Mouse (Mus musculus) stomach, embryonic 14.5 days (tissue): ENCODE data around the gene Rps6ka5. TPM values are rescaled to one million over a fixed set of nuclear protein-coding genes. Genes with fewer than 3 reads are reported as not detected.

Experiments used
- ATAC-seq: fragments of 200-750 bp; cut with Nextera tagmentation; 2 replicates; pipeline ENCODE4 v1.8.0; 2017; ENCODE audit warnings: low read depth, moderate TSS enrichment; ENCODE audit not compliant: insufficient number of reproducible peaks, insufficient read depth, low FRiP score
- H3K27ac ChIP-seq: fragments of 300-500 bp; sonication (generic); 2 replicates; pipeline ENCODE4 v1.5.1; 2014; ENCODE audit warnings: mild to moderate bottlenecking, low read length, moderate library complexity, mixed read lengths
- H3K27me3 ChIP-seq: fragments of 300-500 bp; sonication (generic); 2 replicates; pipeline ENCODE4 v1.6.1; 2014; ENCODE audit warnings: low read length, control low read depth, mixed read lengths; ENCODE audit not compliant: control insufficient read depth, insufficient read depth
- H3K36me3 ChIP-seq: fragments of 300-500 bp; sonication (generic); 2 replicates; pipeline ENCODE4 v1.6.1; 2014; ENCODE audit warnings: mild to moderate bottlenecking, control low read depth, low read length, moderate library complexity, mixed read lengths; ENCODE audit not compliant: control insufficient read depth, insufficient read depth
- H3K4me1 ChIP-seq: fragments of 300-500 bp; sonication (generic); 2 replicates; pipeline ENCODE4 v1.6.1; 2014; ENCODE audit warnings: low read length, control low read depth, mixed read lengths; ENCODE audit not compliant: control insufficient read depth, insufficient read depth
- H3K4me2 ChIP-seq: fragments of 300-500 bp; sonication (generic); replicated peaks from 2 replicates; pipeline ENCODE4 v1.6.1; 2014; ENCODE audit warnings: low read depth, low read length, control low read depth
- H3K4me3 ChIP-seq: fragments of 300-500 bp; sonication (generic); 2 replicates; pipeline ENCODE4 v1.5.1; 2014; ENCODE audit warnings: low read depth, low read length, control low read depth
- H3K9ac ChIP-seq: fragments of 300-500 bp; sonication (generic); replicated peaks from 2 replicates; pipeline ENCODE4 v1.6.1; 2014; ENCODE audit warnings: low read depth, mild to moderate bottlenecking, control low read depth, low read length, moderate library complexity, mixed read lengths
- H3K9me3 ChIP-seq: fragments of 300-500 bp; sonication (generic); 2 replicates; pipeline ENCODE4 v1.6.1; 2016; ENCODE audit warnings: low read depth, low read length, control low read depth; ENCODE audit not compliant: control insufficient read depth
- whole genome bisulfite sequencing: fragments of 180-500 bp; shearing (Covaris S2); extraction: QIAGEN DNeasy Blood & Tissue Kit; methylation state at CpG from one replicate; pipeline ENCODE4 v1.1.7; 2014; 5-methylcytosine and 5-hydroxymethylcytosine counted together
- polyA plus RNA-seq: library from polyadenylated mRNA; unstranded; fragments of >200 nt; fragmentation: Nextera tagmentation; extraction: Ambion mirVana; gene quantifications from 2 replicates; pipeline ENCODE4 v1.2.1, GENCODE M21; 2014

The Rps6ka5 gene
- polyA plus RNA-seq, 1 experiment from 2014 or later: 5.4 TPM

- ATAC-seq: no peak
These were observed 66.7 kb downstream of the Rps6ka5 start for GRCm38 (mm10) chr12:100660076-100660475.

GRCm38 (mm10) chr12:100655972-100656371 is 70.8 kb downstream of the Rps6ka5 start:
- Histone ChIP-seq H3K27ac (no peak overlapping the region), H3K4me1 (no peaks in the 10 kb centered on the region), H3K4me2 (no peak overlapping the region), H3K36me3 (no peaks in the 10 kb centered on the region), H3K9ac (no peak overlapping the region), H3K27me3 (no peaks in the 10 kb centered on the region), H3K4me3 (no peak overlapping the region), H3K9me3 (no peaks in the 10 kb centered on the region)
- WGBS: 80% methylated on average over 4 of the region's 4 CpGs
- no peak for ATAC-seq

More at GRCm38 (mm10) chr12:100660076-100660475, 66.7 kb downstream of the Rps6ka5 start:
- no peak overlapping the region for H3K27ac ChIP-seq
- H3K4me1 ChIP-seq: no peaks in the 10 kb centered on the region
- no peak overlapping the region for H3K4me2 ChIP-seq
- no peaks in the 10 kb centered on the region for H3K9me3 ChIP-seq
- 90% methylated on average over 2 of the region's 2 CpGs for WGBS
- H3K4me3 ChIP-seq: no peak overlapping the region
- no peak overlapping the region for H3K9ac ChIP-seq
- no peaks in the 10 kb centered on the region for H3K27me3 ChIP-seq
- H3K36me3 ChIP-seq: no peaks in the 10 kb centered on the region

GRCm38 (mm10) chr12:100641936-100642335 is 84.8 kb downstream of the Rps6ka5 start:
- no peaks in the 10 kb centered on the region for H3K36me3 ChIP-seq
- H3K4me1 ChIP-seq: no peaks in the 10 kb centered on the region
- 79% methylated on average over 1 of the region's 1 CpGs for WGBS
- no peaks in the 10 kb centered on the region for H3K9me3 ChIP-seq
- no peak overlapping the region for H3K9ac ChIP-seq
- H3K4me2 ChIP-seq: no peak overlapping the region
- no peak for ATAC-seq
- H3K27me3 ChIP-seq: no peaks in the 10 kb centered on the region
- H3K27ac ChIP-seq: no peak overlapping the region
- H3K4me3 ChIP-seq: no peak overlapping the region

- H3K4me3 ChIP-seq: no peak overlapping the region
- H3K27ac ChIP-seq: no peak overlapping the region
- no peak for ATAC-seq
- H3K4me2 ChIP-seq: no peak overlapping the region
- H3K27me3 ChIP-seq: no peaks in the 10 kb centered on the region
- no peaks in the 10 kb centered on the region for H3K9me3 ChIP-seq
- H3K4me1 ChIP-seq: no peaks in the 10 kb centered on the region
- WGBS: 56% methylated on average over 3 of the region's 3 CpGs
- no peaks in the 10 kb centered on the region for H3K36me3 ChIP-seq
- no peak overlapping the region for H3K9ac ChIP-seq
These were observed 86.1 kb downstream of the Rps6ka5 start for GRCm38 (mm10) chr12:100640726-100641125.

- 0 out of 2 replicates have a peak, but pooled peaks have one; percentile 56 for ATAC-seq
- Histone ChIP-seq H3K9me3 (no peaks in the 10 kb centered on the region), H3K9ac (no peak overlapping the region), H3K36me3 (no peaks in the 10 kb centered on the region), H3K4me3 (no peak overlapping the region), H3K27me3 (no peaks in the 10 kb centered on the region), H3K4me1 (no peaks in the 10 kb centered on the region), H3K27ac (no peak overlapping the region), H3K4me2 (no peak overlapping the region)
- WGBS: 29% methylated on average over 7 of the region's 7 CpGs
These were observed 87.1 kb downstream of the Rps6ka5 start for GRCm38 (mm10) chr12:100639680-100640079.

- no peaks in the 10 kb centered on the region for H3K27me3 ChIP-seq
- H3K9ac ChIP-seq: no peak overlapping the region
- H3K9me3 ChIP-seq: no peaks in the 10 kb centered on the region
- no peak overlapping the region for H3K4me3 ChIP-seq
- no peak overlapping the region for H3K27ac ChIP-seq
- H3K4me1 ChIP-seq: no peaks in the 10 kb centered on the region
- 89% methylated on average over 8 of the region's 8 CpGs for WGBS
- ATAC-seq: no peak
- no peaks in the 10 kb centered on the region for H3K36me3 ChIP-seq
- no peak overlapping the region for H3K4me2 ChIP-seq
These were observed 88.9 kb downstream of the Rps6ka5 start for GRCm38 (mm10) chr12:100637886-100638285.

- Histone ChIP-seq H3K9me3 (no peaks in the 10 kb centered on the region), H3K4me2 (no peak overlapping the region), H3K9ac (no peak overlapping the region), H3K4me3 (no peak overlapping the region), H3K27ac (no peak overlapping the region), H3K4me1 (no peaks in the 10 kb centered on the region), H3K27me3 (no peaks in the 10 kb centered on the region), H3K36me3 (no peaks in the 10 kb centered on the region)
- ATAC-seq: no peak
- WGBS: 65% methylated on average over 3 of the region's 3 CpGs
These were observed 90.0 kb downstream of the Rps6ka5 start for GRCm38 (mm10) chr12:100636733-100637132.

- Histone ChIP-seq H3K27ac (no peak overlapping the region), H3K36me3 (no peaks in the 10 kb centered on the region), H3K4me2 (no peak overlapping the region), H3K9me3 (no peaks in the 10 kb centered on the region), H3K4me1 (no peaks in the 10 kb centered on the region), H3K9ac (no peak overlapping the region), H3K27me3 (no peaks in the 10 kb centered on the region), H3K4me3 (no peak overlapping the region)
- ATAC-seq: no peak
- 93% methylated on average over 2 of the region's 2 CpGs for WGBS
These were observed 90.5 kb downstream of the Rps6ka5 start for GRCm38 (mm10) chr12:100636299-100636633.

- no peak overlapping the region for H3K9ac ChIP-seq
- no peak overlapping the region for H3K4me3 ChIP-seq
- no peak overlapping the region for H3K27ac ChIP-seq
- H3K4me1 ChIP-seq: no peaks in the 10 kb centered on the region
- H3K27me3 ChIP-seq: no peaks in the 10 kb centered on the region
- H3K4me2 ChIP-seq: no peak overlapping the region
- H3K36me3 ChIP-seq: no peaks in the 10 kb centered on the region
- WGBS: 76% methylated on average over 6 of the region's 6 CpGs
- H3K9me3 ChIP-seq: no peaks in the 10 kb centered on the region
- ATAC-seq: no peak
These were observed 91.0 kb downstream of the Rps6ka5 start for GRCm38 (mm10) chr12:100635601-100636298.
